Mouse (Mus musculus) midbrain, embryonic 14.5 days (tissue): ENCODE measurements around the gene Sox6. TPM values are rescaled to one million over a fixed set of nuclear protein-coding genes. Genes with fewer than 3 reads are reported as not detected.
A peak's percentile ranks its signal among the peaks of the same experiment; 100 is the strongest.

Experiments
- ATAC-seq: fragments of 200-750 bp; cut with Nextera tagmentation; 2 replicates; pipeline ENCODE4 v1.8.0; 2017; ENCODE audit warnings: moderate number of reproducible peaks, moderate library complexity; ENCODE audit not compliant: low FRiP score, low TSS enrichment
- DNase-seq: peaks from one replicate; pipeline ENCODE4 v3.0.0-alpha.2; 2015
- H3K27ac ChIP-seq: fragments of 300-500 bp; sonication (generic); replicated peaks from 2 replicates; pipeline ENCODE4 v1.5.1; 2014; ENCODE audit warnings: mild to moderate bottlenecking, low read depth, low read length, moderate library complexity
- H3K27me3 ChIP-seq: fragments of 300-500 bp; sonication (generic); 2 replicates; pipeline ENCODE4 v1.6.1; 2014; ENCODE audit warnings: low read length, control low read depth, mixed read lengths; ENCODE audit not compliant: control insufficient read depth, insufficient read depth
- H3K36me3 ChIP-seq: fragments of 300-500 bp; sonication (generic); 2 replicates; pipeline ENCODE4 v1.6.1; 2014; ENCODE audit warnings: low read length, control low read depth; ENCODE audit not compliant: control insufficient read depth, insufficient read depth
- H3K4me1 ChIP-seq: fragments of 300-500 bp; sonication (generic); 2 replicates; pipeline ENCODE4 v1.6.1; 2014; ENCODE audit warnings: mild to moderate bottlenecking, antibody characterized with exemption, low read length, control low read depth; ENCODE audit not compliant: control insufficient read depth, insufficient read depth
- H3K4me2 ChIP-seq: fragments of 300-500 bp; sonication (generic); 2 replicates; pipeline ENCODE4 v1.6.1; 2014; ENCODE audit warnings: mild to moderate bottlenecking, low read length, moderate library complexity
- H3K4me3 ChIP-seq: fragments of 300-500 bp; sonication (generic); replicated peaks from 2 replicates; pipeline ENCODE4 v1.5.1; 2014; ENCODE audit warnings: low read depth, low read length
- H3K9ac ChIP-seq: fragments of 300-500 bp; sonication (generic); replicated peaks from 2 replicates; pipeline ENCODE4 v1.6.1; 2014; ENCODE audit warnings: mild to moderate bottlenecking, low read length, moderate library complexity
- H3K9me3 ChIP-seq: fragments of 300-500 bp; sonication (generic); 2 replicates; pipeline ENCODE4 v1.6.1; 2016; ENCODE audit warnings: low read length, control low read depth, mixed read lengths; ENCODE audit not compliant: control insufficient read depth
- WGBS: fragments of 180-500 bp; shearing (Covaris S2); extraction: QIAGEN DNeasy Blood & Tissue Kit; methylation state at CpG from one replicate; pipeline ENCODE4 v1.1.7; 2014; 5-methylcytosine and 5-hydroxymethylcytosine counted together
- polyA plus RNA-seq: library from polyadenylated mRNA; unstranded; fragments of >200 nt; fragmentation: Nextera tagmentation; extraction: Ambion mirVana; gene quantifications from 2 replicates; pipeline ENCODE4 v1.2.1, GENCODE M21; 2014

Gene Sox6
- polyA plus RNA-seq, 1 experiment from 2014 or later, result 52.1 TPM

GRCm38 (mm10) chr7:116035504-116035903, 3.1 kb downstream of the Sox6 start:
- peak overlapping the region; percentile 98 for H3K4me2 ChIP-seq

GRCm38 (mm10) chr7:116034282-116034758, 4.3 kb downstream of the Sox6 start:
- Histone ChIP-seq H3K36me3 (no peaks in the 10 kb centered on the region), H3K4me3 (peak overlapping the region; percentile 54), H3K4me1 (peaks cover 39% of the 10 kb centered on the region), H3K4me2 (peak overlapping the region; percentile 98), H3K9me3 (no peaks in the 10 kb centered on the region), H3K9ac (peak overlapping the region; percentile 59), H3K27ac (peak overlapping the region; percentile 74), H3K27me3 (peaks cover 39% of the 10 kb centered on the region)
- WGBS, result under 1% methylated on average over 25 of the region's 25 CpGs
- peak; percentile 76 for DNase-seq
- ATAC-seq, result peak; percentile 58

More at GRCm38 (mm10) chr7:116035504-116035903, 3.1 kb downstream of the Sox6 start:
- Histone ChIP-seq H3K9ac (no peak overlapping the region), H3K27ac (no peak overlapping the region), H3K36me3 (no peaks in the 10 kb centered on the region), H3K4me1 (peaks cover 35% of the 10 kb centered on the region), H3K9me3 (no peaks in the 10 kb centered on the region), H3K4me3 (no peak overlapping the region), H3K27me3 (peaks cover 40% of the 10 kb centered on the region)
- WGBS, result 43% methylated on average over 4 of the region's 4 CpGs
- no peak for ATAC-seq
- DNase-seq, result no peak

- no peaks in the 10 kb centered on the region for H3K9me3 ChIP-seq
- H3K9ac ChIP-seq, result peak overlapping the region; percentile 59
- WGBS, result 0% methylated on average over 52 of the region's 54 CpGs
- peak overlapping the region; percentile 54 for H3K4me3 ChIP-seq
- peaks cover 32% of the 10 kb centered on the region for H3K4me1 ChIP-seq
- H3K4me2 ChIP-seq, result peak overlapping the region; percentile 98
- ATAC-seq (peak; percentile 59), DNase-seq (peak; percentile 73)
- peak overlapping the region; percentile 74 for H3K27ac ChIP-seq
- H3K36me3 ChIP-seq, result no peaks in the 10 kb centered on the region
- peaks cover 33% of the 10 kb centered on the region for H3K27me3 ChIP-seq
Measured at GRCm38 (mm10) chr7:116033371-116034241, 5.0 kb downstream of the Sox6 start.

- WGBS, result 0% methylated on average over 10 of the region's 11 CpGs
- Histone ChIP-seq H3K4me1 (peaks cover 30% of the 10 kb centered on the region), H3K36me3 (no peaks in the 10 kb centered on the region), H3K27ac (peak overlapping the region; percentile 74), H3K4me3 (peak overlapping the region; percentile 57), H3K27me3 (peaks cover 25% of the 10 kb centered on the region), H3K9ac (peak overlapping the region; percentile 67), H3K4me2 (peak overlapping the region; percentile 98), H3K9me3 (no peaks in the 10 kb centered on the region)
- peak; percentile 32; the same call in 1 of the 2 replicates for ATAC-seq
- DNase-seq, result peak; percentile 92
Measured at GRCm38 (mm10) chr7:116032596-116033307, 5.8 kb downstream of the Sox6 start.

GRCm38 (mm10) chr7:116031718-116032595, 6.6 kb downstream of the Sox6 start:
- H3K4me1 ChIP-seq, result peaks cover 32% of the 10 kb centered on the region
- 0 out of 2 replicates have a peak, but pooled peaks have one; percentile 11 for ATAC-seq
- H3K4me3 ChIP-seq, result peak overlapping the region; percentile 57
- H3K27ac ChIP-seq, result peak overlapping the region; percentile 74
- peaks cover 18% of the 10 kb centered on the region for H3K27me3 ChIP-seq
- DNase-seq, result peak; percentile 68
- no peaks in the 10 kb centered on the region for H3K9me3 ChIP-seq
- H3K9ac ChIP-seq, result peak overlapping the region; percentile 67
- H3K4me2 ChIP-seq, result peak overlapping the region; percentile 98
- WGBS, result under 1% methylated on average over 65 of the region's 65 CpGs
- H3K36me3 ChIP-seq, result no peaks in the 10 kb centered on the region

GRCm38 (mm10) chr7:116031388-116031717, 7.2 kb downstream of the Sox6 start:
- Histone ChIP-seq H3K27ac (peak overlapping the region; percentile 74), H3K9me3 (no peaks in the 10 kb centered on the region), H3K4me2 (peak overlapping the region; percentile 98), H3K4me3 (peak overlapping the region; percentile 57), H3K4me1 (peaks cover 34% of the 10 kb centered on the region), H3K9ac (peak overlapping the region; percentile 67), H3K27me3 (peaks cover 12% of the 10 kb centered on the region), H3K36me3 (no peaks in the 10 kb centered on the region)
- 1% methylated on average over 14 of the region's 14 CpGs for WGBS
- DNase-seq, result peak; percentile 66
- no peak for ATAC-seq

- peaks cover 34% of the 10 kb centered on the region for H3K4me1 ChIP-seq
- no peak for ATAC-seq
- H3K36me3 ChIP-seq, result no peaks in the 10 kb centered on the region
- H3K9me3 ChIP-seq, result no peaks in the 10 kb centered on the region
- peak overlapping the region; percentile 67 for H3K9ac ChIP-seq
- WGBS, result 6% methylated on average over 26 of the region's 26 CpGs
- peak overlapping the region; percentile 57 for H3K4me3 ChIP-seq
- peaks cover 6% of the 10 kb centered on the region for H3K27me3 ChIP-seq
- H3K4me2 ChIP-seq, result peak overlapping the region; percentile 98
- peak overlapping the region; percentile 74 for H3K27ac ChIP-seq
- peak; percentile 60 for DNase-seq
Measured at GRCm38 (mm10) chr7:116030597-116031387, 7.8 kb downstream of the Sox6 start.
